Mouse (Mus musculus): ENCODE measurements at regions not wholly inside any gene's neighbourhood (a gene's known extent, or its start where the extent isn't known, plus 50 kb on each side); places are given as distances from the start of the nearest gene placed in this dataset.

GRCm38 (mm10) chr13:101524223-101524622 lies 243.8 kb downstream of the Pik3r1 start:
- no peak overlapping the region for H3K4me3 ChIP-seq (replicated peaks; ENCODE audit: low read length)
- no peaks in the 10 kb centered on the region for H3K36me3 ChIP-seq (replicated peaks; ENCODE audit: control insufficient read depth, insufficient read depth)
- H3K9me3 ChIP-seq (ENCODE audit: control insufficient read depth, low read length): no peaks in the 10 kb centered on the region
- H3K27ac ChIP-seq: no peak overlapping the region
- WGBS: 86% methylated on average over 3 of the region's 3 CpGs
- no peaks in the 10 kb centered on the region for H3K27me3 ChIP-seq (ENCODE audit: control insufficient read depth, insufficient read depth, low read length)
- no peak overlapping the region for H3K4me2 ChIP-seq (replicated peaks)
- DNase-seq (ENCODE audit: low spot score): no peak
- ATAC-seq (ENCODE audit: low FRiP score): no peak
- H3K4me1 ChIP-seq (replicated peaks; ENCODE audit: control insufficient read depth, insufficient read depth, low read length): no peaks in the 10 kb centered on the region
- no peak overlapping the region for H3K9ac ChIP-seq

- H3K36me3 ChIP-seq (replicated peaks; ENCODE audit: control insufficient read depth, insufficient read depth): no peaks in the 10 kb centered on the region
- H3K4me2 ChIP-seq (replicated peaks): no peak overlapping the region
- ATAC-seq (ENCODE audit: low FRiP score) (no peak), DNase-seq (ENCODE audit: low spot score) (no peak)
- H3K4me1 ChIP-seq (replicated peaks; ENCODE audit: control insufficient read depth, insufficient read depth, low read length): no peaks in the 10 kb centered on the region
- H3K4me3 ChIP-seq (replicated peaks; ENCODE audit: low read length): no peak overlapping the region
- no peak overlapping the region for H3K27ac ChIP-seq
- no peaks in the 10 kb centered on the region for H3K27me3 ChIP-seq (ENCODE audit: control insufficient read depth, insufficient read depth, low read length)
- no peak overlapping the region for H3K9ac ChIP-seq
- no peaks in the 10 kb centered on the region for H3K9me3 ChIP-seq (ENCODE audit: control insufficient read depth, low read length)
- 89% methylated on average over 3 of the region's 3 CpGs for WGBS
These were observed 244.5 kb downstream of the Pik3r1 start for GRCm38 (mm10) chr13:101523492-101523891.

- no peak for DNase-seq (ENCODE audit: low spot score)
These were observed 245.4 kb downstream of the Pik3r1 start for GRCm38 (mm10) chr13:101522597-101522996.

GRCm38 (mm10) chr13:101513354-101513753 lies 254.7 kb downstream of the Pik3r1 start:
- H3K9ac ChIP-seq: no peak overlapping the region
- ATAC-seq (ENCODE audit: low FRiP score) (no peak), DNase-seq (ENCODE audit: low spot score) (no peak)
- no peak overlapping the region for H3K4me3 ChIP-seq (replicated peaks; ENCODE audit: low read length)
- H3K4me1 ChIP-seq (replicated peaks; ENCODE audit: control insufficient read depth, insufficient read depth, low read length): no peaks in the 10 kb centered on the region
- H3K36me3 ChIP-seq (replicated peaks; ENCODE audit: control insufficient read depth, insufficient read depth): no peaks in the 10 kb centered on the region
- no peak overlapping the region for H3K27ac ChIP-seq
- 83% methylated on average over 3 of the region's 3 CpGs for WGBS
- H3K4me2 ChIP-seq (replicated peaks): no peak overlapping the region
- no peaks in the 10 kb centered on the region for H3K27me3 ChIP-seq (ENCODE audit: control insufficient read depth, insufficient read depth, low read length)
- H3K9me3 ChIP-seq (ENCODE audit: control insufficient read depth, low read length): no peaks in the 10 kb centered on the region

More at GRCm38 (mm10) chr13:101522597-101522996, 245.4 kb downstream of the Pik3r1 start:
- Histone ChIP-seq H3K9ac (no peak overlapping the region), H3K27me3 (ENCODE audit: control insufficient read depth, insufficient read depth, low read length) (no peaks in the 10 kb centered on the region), H3K4me2 (replicated peaks) (no peak overlapping the region), H3K4me3 (replicated peaks; ENCODE audit: low read length) (no peak overlapping the region), H3K36me3 (replicated peaks; ENCODE audit: control insufficient read depth, insufficient read depth) (no peaks in the 10 kb centered on the region), H3K9me3 (ENCODE audit: control insufficient read depth, low read length) (no peaks in the 10 kb centered on the region), H3K4me1 (replicated peaks; ENCODE audit: control insufficient read depth, insufficient read depth, low read length) (no peaks in the 10 kb centered on the region), H3K27ac (no peak overlapping the region)
- ATAC-seq (ENCODE audit: low FRiP score): no peak
- WGBS: 94% methylated on average over 2 of the region's 2 CpGs

GRCm38 (mm10) chr13:101509946-101510345 lies 258.1 kb downstream of the Pik3r1 start:
- no peak overlapping the region for H3K27ac ChIP-seq
- no peak overlapping the region for H3K4me2 ChIP-seq (replicated peaks)
- no peak overlapping the region for H3K4me3 ChIP-seq (replicated peaks; ENCODE audit: low read length)
- ATAC-seq (ENCODE audit: low FRiP score) (no peak), DNase-seq (ENCODE audit: low spot score) (peak; percentile 45)
- no peaks in the 10 kb centered on the region for H3K4me1 ChIP-seq (replicated peaks; ENCODE audit: control insufficient read depth, insufficient read depth, low read length)
- H3K27me3 ChIP-seq (ENCODE audit: control insufficient read depth, insufficient read depth, low read length): no peaks in the 10 kb centered on the region
- no peaks in the 10 kb centered on the region for H3K36me3 ChIP-seq (replicated peaks; ENCODE audit: control insufficient read depth, insufficient read depth)
- no peak overlapping the region for H3K9ac ChIP-seq
- 59% methylated on average over 1 of the region's 1 CpGs for WGBS
- no peaks in the 10 kb centered on the region for H3K9me3 ChIP-seq (ENCODE audit: control insufficient read depth, low read length)

- DNase-seq (ENCODE audit: low spot score) (no peak), ATAC-seq (ENCODE audit: low FRiP score) (no peak)
- no peak overlapping the region for H3K4me2 ChIP-seq (replicated peaks)
- no peaks in the 10 kb centered on the region for H3K9me3 ChIP-seq (ENCODE audit: control insufficient read depth, low read length)
- H3K9ac ChIP-seq: no peak overlapping the region
- no peaks in the 10 kb centered on the region for H3K4me1 ChIP-seq (replicated peaks; ENCODE audit: control insufficient read depth, insufficient read depth, low read length)
- no peak overlapping the region for H3K27ac ChIP-seq
- H3K4me3 ChIP-seq (replicated peaks; ENCODE audit: low read length): no peak overlapping the region
- no peaks in the 10 kb centered on the region for H3K27me3 ChIP-seq (ENCODE audit: control insufficient read depth, insufficient read depth, low read length)
- no peaks in the 10 kb centered on the region for H3K36me3 ChIP-seq (replicated peaks; ENCODE audit: control insufficient read depth, insufficient read depth)
These were observed 259.7 kb downstream of the Pik3r1 start for GRCm38 (mm10) chr13:101508331-101508730.

GRCm38 (mm10) chr13:101506696-101507095 lies 261.3 kb downstream of the Pik3r1 start:
- H3K4me3 ChIP-seq (replicated peaks; ENCODE audit: low read length): no peak overlapping the region
- no peaks in the 10 kb centered on the region for H3K36me3 ChIP-seq (replicated peaks; ENCODE audit: control insufficient read depth, insufficient read depth)
- ATAC-seq (ENCODE audit: low FRiP score) (no peak), DNase-seq (ENCODE audit: low spot score) (no peak)
- H3K27me3 ChIP-seq (ENCODE audit: control insufficient read depth, insufficient read depth, low read length): no peaks in the 10 kb centered on the region
- H3K9ac ChIP-seq: no peak overlapping the region
- no peaks in the 10 kb centered on the region for H3K4me1 ChIP-seq (replicated peaks; ENCODE audit: control insufficient read depth, insufficient read depth, low read length)
- H3K4me2 ChIP-seq (replicated peaks): no peak overlapping the region
- H3K9me3 ChIP-seq (ENCODE audit: control insufficient read depth, low read length): no peaks in the 10 kb centered on the region
- no peak overlapping the region for H3K27ac ChIP-seq

- H3K36me3 ChIP-seq (replicated peaks; ENCODE audit: control insufficient read depth, insufficient read depth): no peaks in the 10 kb centered on the region
- 92% methylated on average over 1 of the region's 1 CpGs for WGBS
- no peak overlapping the region for H3K4me2 ChIP-seq (replicated peaks)
- no peak for DNase-seq (ENCODE audit: low spot score)
- no peak overlapping the region for H3K4me3 ChIP-seq (replicated peaks; ENCODE audit: low read length)
- H3K9ac ChIP-seq: no peak overlapping the region
- no peaks in the 10 kb centered on the region for H3K27me3 ChIP-seq (ENCODE audit: control insufficient read depth, insufficient read depth, low read length)
- no peaks in the 10 kb centered on the region for H3K4me1 ChIP-seq (replicated peaks; ENCODE audit: control insufficient read depth, insufficient read depth, low read length)
- H3K27ac ChIP-seq: no peak overlapping the region
- no peak for ATAC-seq (ENCODE audit: low FRiP score)
- no peaks in the 10 kb centered on the region for H3K9me3 ChIP-seq (ENCODE audit: control insufficient read depth, low read length)
These were observed 263.0 kb downstream of the Pik3r1 start for GRCm38 (mm10) chr13:101505054-101505453.

GRCm38 (mm10) chr13:101504241-101504640 lies 263.8 kb downstream of the Pik3r1 start:
- Histone ChIP-seq H3K27me3 (ENCODE audit: control insufficient read depth, insufficient read depth, low read length) (no peaks in the 10 kb centered on the region), H3K4me2 (replicated peaks) (no peak overlapping the region), H3K36me3 (replicated peaks; ENCODE audit: control insufficient read depth, insufficient read depth) (no peaks in the 10 kb centered on the region), H3K27ac (no peak overlapping the region), H3K9ac (no peak overlapping the region), H3K4me3 (replicated peaks; ENCODE audit: low read length) (no peak overlapping the region), H3K4me1 (replicated peaks; ENCODE audit: control insufficient read depth, insufficient read depth, low read length) (no peaks in the 10 kb centered on the region), H3K9me3 (ENCODE audit: control insufficient read depth, low read length) (no peaks in the 10 kb centered on the region)
- ATAC-seq (ENCODE audit: low FRiP score): no peak
- 80% methylated on average over 5 of the region's 5 CpGs for WGBS
- no peak for DNase-seq (ENCODE audit: low spot score)

- ATAC-seq (ENCODE audit: low FRiP score) (peak; percentile 43; the same call in 1 of the 2 replicates), DNase-seq (ENCODE audit: low spot score) (no peak)
- no peaks in the 10 kb centered on the region for H3K9me3 ChIP-seq (ENCODE audit: control insufficient read depth, low read length)
- H3K4me1 ChIP-seq (replicated peaks; ENCODE audit: control insufficient read depth, insufficient read depth, low read length): no peaks in the 10 kb centered on the region
- no peaks in the 10 kb centered on the region for H3K27me3 ChIP-seq (ENCODE audit: control insufficient read depth, insufficient read depth, low read length)
- H3K4me3 ChIP-seq (replicated peaks; ENCODE audit: low read length): no peak overlapping the region
- no peaks in the 10 kb centered on the region for H3K36me3 ChIP-seq (replicated peaks; ENCODE audit: control insufficient read depth, insufficient read depth)
- 65% methylated on average over 5 of the region's 5 CpGs for WGBS
- no peak overlapping the region for H3K27ac ChIP-seq
- no peak overlapping the region for H3K4me2 ChIP-seq (replicated peaks)
- H3K9ac ChIP-seq: no peak overlapping the region
These were observed 266.2 kb downstream of the Pik3r1 start for GRCm38 (mm10) chr13:101501845-101502284.
